In genomic region chr19:57927566-57928523, GRCm38 (mm10) we compare ENCODE assay signal across 12 mouse cellular contexts.
DNase-seq lines count a peak whose midpoint lies in the region; ATAC-seq lines count a peak whose summit lies in the region.
"Had no signal": no experiment of that assay in that cellular context is flagged by ENCODE, and none has a peak within 500 bp of the region (broad histone marks: within the 10 kb centered on the region; RNA-seq: fewer than 3 reads in every experiment).

No protein-coding gene starts in this region.

- no peak overlapping the region for H3K4me3 ChIP-seq in embryonic facial prominence, embryonic 10.5 days

- ATAC-seq in megakaryocyte-erythroid progenitor cell, adult 5-6 weeks (replicated peaks; ENCODE audit: low FRiP score, low TSS enrichment, poor library complexity, severe bottlenecking) = peak; percentile 46

- H3K36me3 ChIP-seq in embryonic facial prominence, embryonic 10.5 days (replicated peaks) = no peaks in the 10 kb centered on the region

- 66% methylated on average over 11 of the region's 11 CpGs for WGBS in embryonic facial prominence, embryonic 10.5 days

- intact Hi-C loops in heart, postnatal 10 days (cut with DNase I) = no loop called here

- DNase-seq in cerebellum, postnatal 25 days = peak; percentile 12 to 16
- DNase-seq in cerebellum, adult 18-20 months = no peak
- DNase-seq in thymus, postnatal 0 days (ENCODE audit: low spot score) = peak; percentile 43
- DNase-seq in thymus, adult 18-20 months = no peak
- DNase-seq in embryonic facial prominence, embryonic 10.5 days (ENCODE audit: low spot score) = no peak
- no peak for DNase-seq in heart, adult 8-10 months (ENCODE audit: low spot score)
- no peak for DNase-seq in heart, postnatal 10 days
- DNase-seq: adrenal gland, postnatal 14 days; cerebellum, adult 11-12 months; heart, adult 18-20 months; lung, postnatal 10 days had no signal

- H3K27me3 ChIP-seq in embryonic facial prominence, embryonic 10.5 days (replicated peaks; ENCODE audit: low read depth, poor library complexity, severe bottlenecking) = no peaks in the 10 kb centered on the region

- H3K27ac ChIP-seq in embryonic facial prominence, embryonic 10.5 days (replicated peaks) = no peak overlapping the region

- H3K9me3 ChIP-seq in embryonic facial prominence, embryonic 10.5 days = no peaks in the 10 kb centered on the region

- peaks cover 27% of the 10 kb centered on the region for H3K4me1 ChIP-seq in embryonic facial prominence, embryonic 10.5 days

Comparison
In these comparisons a context has a peak if more than half of its experiments do, and no peak if none do; other contexts are left out.
1. DNase-seq: peak in cerebellum, postnatal 25 days (2 of 2) and thymus, postnatal 0 days (single experiment); none in cerebellum, adult 18-20 months (0 of 2), thymus, adult 18-20 months (0 of 2), embryonic facial prominence, embryonic 10.5 days (single experiment), heart, adult 8-10 months (single experiment) and heart, postnatal 10 days (0 of 2).